Mouse (Mus musculus): Measurements from ENCODE around the gene Dok3. TPM values are rescaled to one million over a fixed set of nuclear protein-coding genes. Genes with fewer than 3 reads are reported as not detected.

Dok3 gene
- total RNA-seq, 2 experiments from 2014 or later, result 3.1 to 3.3 TPM

- DNase-seq (ENCODE audit: low spot score in 2 of 2), result no peak
Observed at GRCm38 (mm10) chr13:55510332-55510667, 18.8 kb downstream of the Dok3 start.

GRCm38 (mm10) chr13:55508531-55508930 lies 20.6 kb downstream of the Dok3 start:
- no peak for DNase-seq (ENCODE audit: low spot score in 2 of 2)

GRCm38 (mm10) chr13:55507877-55508276 lies 21.2 kb downstream of the Dok3 start:
- no peak for DNase-seq (ENCODE audit: low spot score in 2 of 2)

- peak in 1 of 2 experiments; percentile 31 for DNase-seq (ENCODE audit: low spot score in 2 of 2)
Observed at GRCm38 (mm10) chr13:55506697-55507096, 22.4 kb downstream of the Dok3 start.

GRCm38 (mm10) chr13:55505810-55506209 lies 23.3 kb downstream of the Dok3 start:
- DNase-seq (ENCODE audit: low spot score in 2 of 2), result no peak

- DNase-seq (ENCODE audit: low spot score in 2 of 2), result no peak
Observed at GRCm38 (mm10) chr13:55504390-55504789, 24.7 kb downstream of the Dok3 start.

- no peak for DNase-seq (ENCODE audit: low spot score in 2 of 2)
Observed at GRCm38 (mm10) chr13:55502405-55502804, 26.7 kb downstream of the Dok3 start.

- DNase-seq (ENCODE audit: low spot score in 2 of 2), result no peak
Observed at GRCm38 (mm10) chr13:55500575-55500974, 28.5 kb downstream of the Dok3 start.

- DNase-seq (ENCODE audit: low spot score in 2 of 2), result no peak
Observed at GRCm38 (mm10) chr13:55498906-55499305, 30.2 kb downstream of the Dok3 start.

- no peak for DNase-seq (ENCODE audit: low spot score in 2 of 2)
Observed at GRCm38 (mm10) chr13:55496661-55497060, 32.4 kb downstream of the Dok3 start.

GRCm38 (mm10) chr13:55495702-55496101 lies 33.4 kb downstream of the Dok3 start:
- DNase-seq (ENCODE audit: low spot score in 2 of 2), result no peak

- DNase-seq (ENCODE audit: low spot score in 2 of 2), result no peak
Observed at GRCm38 (mm10) chr13:55494883-55495621, 34.0 kb downstream of the Dok3 start.

GRCm38 (mm10) chr13:55494257-55494656 lies 34.8 kb downstream of the Dok3 start:
- no peak for DNase-seq (ENCODE audit: low spot score in 2 of 2)

- peak in 1 of 2 experiments; percentile 68 for DNase-seq (ENCODE audit: low spot score in 2 of 2)
Observed at GRCm38 (mm10) chr13:55487578-55488498, 41.3 kb downstream of the Dok3 start, which contains the start of gene Dbn1. Dbn1 (minus strand) TSS chr13:55488111.

- DNase-seq (ENCODE audit: low spot score in 2 of 2), result peak in 1 of 2 experiments; percentile 59
Observed at GRCm38 (mm10) chr13:55486916-55487577, 42.0 kb downstream of the Dok3 start.

- DNase-seq (ENCODE audit: low spot score in 2 of 2), result peak in 1 of 2 experiments; percentile 68
Observed at GRCm38 (mm10) chr13:55486029-55486794, 42.9 kb downstream of the Dok3 start.

- no peak for DNase-seq (ENCODE audit: low spot score in 2 of 2)
Observed at GRCm38 (mm10) chr13:55484520-55485088, 44.5 kb downstream of the Dok3 start.

- no peak for DNase-seq (ENCODE audit: low spot score in 2 of 2)
Observed at GRCm38 (mm10) chr13:55483593-55483992, 45.5 kb downstream of the Dok3 start.

- no peak for DNase-seq (ENCODE audit: low spot score in 2 of 2)
Observed at GRCm38 (mm10) chr13:55483071-55483470, 46.0 kb downstream of the Dok3 start.

GRCm38 (mm10) chr13:55482542-55482941 lies 46.6 kb downstream of the Dok3 start:
- DNase-seq (ENCODE audit: low spot score in 2 of 2), result peak in 1 of 2 experiments; percentile 60

All from gastrocnemius, postnatal 4 days (tissue).